Comparison of ENCODE assay signal across 8 mouse cellular contexts in genomic region chr7:30728739-30729395, GRCm38 (mm10). TPM values are rescaled to one million over a fixed set of nuclear protein-coding genes. Genes with fewer than 3 reads are reported as not detected.
DNase-seq lines count a peak whose midpoint lies in the region; ATAC-seq and TF ChIP-seq lines count a peak whose summit lies in the region.

No protein-coding gene starts in this region.

- TF ChIP-seq CTCF in gastrocnemius, adult 2 months (IDR thresholded peaks at IDR 0.05), result no peak

- peak overlapping the region; percentile 96 for H3K4me3 ChIP-seq in gastrocnemius, adult 2 months
- H3K4me3 ChIP-seq in embryonic facial prominence, embryonic 13.5 days, result peak overlapping the region; percentile 80
- H3K4me3 ChIP-seq in limb, embryonic 12.5 days (replicated peaks), result peak overlapping the region; percentile 73
- peak overlapping the region; percentile 72 for H3K4me3 ChIP-seq in stomach, embryonic 14.5 days (ENCODE audit: low read depth, low read length)

- intact Hi-C loops in gastrocnemius, adult 2 months (cut with DNase I), result loop anchor here (2.0 to 5.0 kb wide), 2 partner anchors 77 to 406 kb away; partner anchors contain the start of genes Rbm42 and Sdhaf1

- peak; percentile 27; the same call in 1 of the 2 replicates for ATAC-seq in embryonic facial prominence, embryonic 13.5 days (ENCODE audit: insufficient number of reproducible peaks, insufficient read depth, low FRiP score, low TSS enrichment, low read depth)
- peak; percentile 61 for ATAC-seq in limb, embryonic 12.5 days (ENCODE audit: insufficient number of reproducible peaks, insufficient read depth, low FRiP score, low TSS enrichment, low read depth)
- peak; percentile 26 for ATAC-seq in stomach, embryonic 14.5 days (ENCODE audit: insufficient number of reproducible peaks, insufficient read depth, low FRiP score, low read depth)

- peak overlapping the region; percentile 92 for H3K27ac ChIP-seq in gastrocnemius, adult 2 months
- H3K27ac ChIP-seq in embryonic facial prominence, embryonic 13.5 days, result peak overlapping the region; percentile 89; the same call in 1 of the 2 replicates
- peak overlapping the region; percentile 88 for H3K27ac ChIP-seq in limb, embryonic 12.5 days
- 0 out of 2 replicates have a peak overlapping the region, but pooled peaks have one; percentile 2 for H3K27ac ChIP-seq in stomach, embryonic 14.5 days (ENCODE audit: low read length)

- peak overlapping the region; percentile 90 for H3K9ac ChIP-seq in embryonic facial prominence, embryonic 13.5 days
- peak overlapping the region; percentile 81 for H3K9ac ChIP-seq in limb, embryonic 12.5 days (replicated peaks)
- H3K9ac ChIP-seq in stomach, embryonic 14.5 days (replicated peaks; ENCODE audit: low read depth, low read length), result peak overlapping the region; percentile 75

- H3K27me3 ChIP-seq in embryonic facial prominence, embryonic 13.5 days, result no peaks in the 10 kb centered on the region
- H3K27me3 ChIP-seq in limb, embryonic 12.5 days, result no peaks in the 10 kb centered on the region
- H3K27me3 ChIP-seq in stomach, embryonic 14.5 days (ENCODE audit: control insufficient read depth, insufficient read depth, low read length), result no peaks in the 10 kb centered on the region

- peaks cover 17% of the 10 kb centered on the region for H3K4me1 ChIP-seq in embryonic facial prominence, embryonic 13.5 days
- peaks cover 15% of the 10 kb centered on the region for H3K4me1 ChIP-seq in limb, embryonic 12.5 days (replicated peaks)
- H3K4me1 ChIP-seq in stomach, embryonic 14.5 days (ENCODE audit: control insufficient read depth, insufficient read depth, low read length), result peaks cover 7% of the 10 kb centered on the region

- no peak for DNase-seq in gastrocnemius, adult 2 months
- no peak for DNase-seq in gastrocnemius, postnatal 4 days (ENCODE audit: low spot score in 2 of 2)
- peak; percentile 70 for DNase-seq in 416B (ENCODE audit: low read depth)
- no peak for DNase-seq in urinary bladder, adult 18-20 months (ENCODE audit: low spot score in 2 of 2)
- no peak for DNase-seq in right cerebral cortex, postnatal 36 days (ENCODE audit: low spot score in 2 of 2)

- 7% methylated on average over 26 of the region's 26 CpGs for WGBS in embryonic facial prominence, embryonic 13.5 days
- 8% methylated on average over 26 of the region's 26 CpGs for WGBS in limb, embryonic 12.5 days
- WGBS in stomach, embryonic 14.5 days, result 4% methylated on average over 26 of the region's 26 CpGs

- H3K36me3 ChIP-seq in embryonic facial prominence, embryonic 13.5 days, result peaks cover 29% of the 10 kb centered on the region
- H3K36me3 ChIP-seq in limb, embryonic 12.5 days, result peaks cover 40% of the 10 kb centered on the region
- H3K36me3 ChIP-seq in stomach, embryonic 14.5 days (ENCODE audit: control insufficient read depth, insufficient read depth, low read length), result peaks cover 7% of the 10 kb centered on the region

- peak overlapping the region; percentile 78 for H3K4me2 ChIP-seq in embryonic facial prominence, embryonic 13.5 days
- H3K4me2 ChIP-seq in limb, embryonic 12.5 days, result peak overlapping the region; percentile 77
- H3K4me2 ChIP-seq in stomach, embryonic 14.5 days (replicated peaks; ENCODE audit: low read depth, low read length), result peak overlapping the region; percentile 82

- no peaks in the 10 kb centered on the region for H3K9me3 ChIP-seq in embryonic facial prominence, embryonic 13.5 days
- H3K9me3 ChIP-seq in limb, embryonic 12.5 days, result no peaks in the 10 kb centered on the region
- H3K9me3 ChIP-seq in stomach, embryonic 14.5 days (ENCODE audit: control insufficient read depth, low read depth, low read length), result no peaks in the 10 kb centered on the region

RNA-seq across cellular contexts. Expression of gene Tmem147, which starts 0.5 kb away (rescaled TPM):
- total RNA-seq in gastrocnemius, adult 2 months (2021), result 100 to 1,000 TPM; 232 to 255 TPM
- 100 to 1,000 TPM; 144 to 145 TPM for total RNA-seq in gastrocnemius, postnatal 4 days (2021)
- polyA plus RNA-seq in embryonic facial prominence, embryonic 13.5 days (2015; fragmentation: Nextera tagmentation; extraction: Ambion mirVana), result 181 and 185 TPM in 2 replicates
- polyA plus RNA-seq in limb, embryonic 12.5 days (2016; fragmentation: Nextera tagmentation; extraction: Ambion mirVana), result 158 and 162 TPM in 2 replicates
- 210 and 215 TPM in 2 replicates for polyA plus RNA-seq in stomach, embryonic 14.5 days (2014; fragmentation: Nextera tagmentation; extraction: Ambion mirVana)

RNA-seq across cellular contexts. Expression of gene Gapdhs, which starts 14.6 kb away (rescaled TPM):
- total RNA-seq in gastrocnemius, adult 2 months (2021), result not detected
- not detected for total RNA-seq in gastrocnemius, postnatal 4 days (2021)
- 0.74 and 0.90 TPM in 2 replicates for polyA plus RNA-seq in embryonic facial prominence, embryonic 13.5 days (2015; fragmentation: Nextera tagmentation; extraction: Ambion mirVana)
- polyA plus RNA-seq in limb, embryonic 12.5 days (2016; fragmentation: Nextera tagmentation; extraction: Ambion mirVana), result 0.51 and 0.71 TPM in 2 replicates
- 0.29 and 0.74 TPM in 2 replicates for polyA plus RNA-seq in stomach, embryonic 14.5 days (2014; fragmentation: Nextera tagmentation; extraction: Ambion mirVana)

RNA-seq across cellular contexts. Expression of gene Atp4a, which starts 16.9 kb away (rescaled TPM):
- total RNA-seq in gastrocnemius, adult 2 months (2021), result under 1 TPM; 0.13 to 0.14 TPM
- total RNA-seq in gastrocnemius, postnatal 4 days (2021), result not detected
- 0.10 and 0.17 TPM in 2 replicates for polyA plus RNA-seq in embryonic facial prominence, embryonic 13.5 days (2015; fragmentation: Nextera tagmentation; extraction: Ambion mirVana)
- 0.50 and 0.60 TPM in 2 replicates for polyA plus RNA-seq in limb, embryonic 12.5 days (2016; fragmentation: Nextera tagmentation; extraction: Ambion mirVana)
- 1.8 and 2.3 TPM in 2 replicates for polyA plus RNA-seq in stomach, embryonic 14.5 days (2014; fragmentation: Nextera tagmentation; extraction: Ambion mirVana)

RNA-seq across cellular contexts. Expression of gene Sbsn, which starts 22.4 kb away (rescaled TPM):
- total RNA-seq in gastrocnemius, adult 2 months (2021), result 1 to 10 TPM; 2.8 to 4.7 TPM
- 1 to 10 TPM; 4.1 to 4.6 TPM for total RNA-seq in gastrocnemius, postnatal 4 days (2021)
- 2.5 and 3.3 TPM in 2 replicates for polyA plus RNA-seq in embryonic facial prominence, embryonic 13.5 days (2015; fragmentation: Nextera tagmentation; extraction: Ambion mirVana)
- 1.7 and 2.3 TPM in 2 replicates for polyA plus RNA-seq in limb, embryonic 12.5 days (2016; fragmentation: Nextera tagmentation; extraction: Ambion mirVana)
- polyA plus RNA-seq in stomach, embryonic 14.5 days (2014; fragmentation: Nextera tagmentation; extraction: Ambion mirVana), result 0.91 and 1.1 TPM in 2 replicates

RNA-seq across cellular contexts. Expression of gene 2200002J24Rik, which starts 30.1 kb away (rescaled TPM):
- total RNA-seq in gastrocnemius, adult 2 months (2021), result not detected
- not detected for total RNA-seq in gastrocnemius, postnatal 4 days (2021)
- polyA plus RNA-seq in embryonic facial prominence, embryonic 13.5 days (2015; fragmentation: Nextera tagmentation; extraction: Ambion mirVana), result not detected in 2 replicates
- polyA plus RNA-seq in limb, embryonic 12.5 days (2016; fragmentation: Nextera tagmentation; extraction: Ambion mirVana), result not detected in 2 replicates
- 0.91 and 2.0 TPM in 2 replicates for polyA plus RNA-seq in stomach, embryonic 14.5 days (2014; fragmentation: Nextera tagmentation; extraction: Ambion mirVana)

Comparison
In these comparisons a context has a peak if more than half of its experiments do, and no peak if none do; other contexts are left out.
1. H3K27ac ChIP-seq: peak in every context shown above with its lines; median percentile 92 in gastrocnemius, adult 2 months; 89 in embryonic facial prominence, embryonic 13.5 days; 88 in limb, embryonic 12.5 days; 2 in stomach, embryonic 14.5 days.